Mouse (Mus musculus) G1E (cell line): ENCODE data around the gene Vars2. TPM values are rescaled to one million over a fixed set of nuclear protein-coding genes. Genes with fewer than 3 reads are reported as not detected.
A peak's percentile ranks its signal among the peaks of the same experiment; 100 is the strongest.

Experiments
- ATAC-seq: 2 replicates; pipeline ENCODE4 v1.8.0; 2016; ENCODE audit warnings: mild to moderate bottlenecking; ENCODE audit not compliant: insufficient number of reproducible peaks, poor library complexity, low FRiP score, severe bottlenecking; ENCODE audit errors: extremely low read depth
- DNase-seq: peaks from one replicate; pipeline ENCODE4 v3.0.0; 2012; ENCODE audit warnings: low spot score
- H3K27me3 ChIP-seq: 2 replicates; pipeline ENCODE4 v1.6.1; 2012; ENCODE audit warnings: mild to moderate bottlenecking, low read length, inconsistent platforms; ENCODE audit not compliant: insufficient read depth
- H3K36me3 ChIP-seq: replicated peaks from 2 replicates; pipeline ENCODE3; 2012; ENCODE audit warnings: mild to moderate bottlenecking, inconsistent platforms
- H3K4me1 ChIP-seq: 2 replicates; pipeline ENCODE4 v1.6.1; 2012; ENCODE audit warnings: low read depth, low read length, inconsistent platforms, mixed read lengths; ENCODE audit not compliant: insufficient read depth
- H3K4me3 ChIP-seq: 2 replicates; pipeline ENCODE4 v1.5.1; 2012; ENCODE audit warnings: low read depth, mild to moderate bottlenecking, inconsistent platforms, low read length, moderate library complexity, mixed read lengths
- H3K9me3 ChIP-seq: replicated peaks from 2 replicates; pipeline ENCODE4 v1.6.1; 2012; ENCODE audit warnings: inconsistent platforms
- CTCF ChIP-seq: IDR thresholded peaks from 2 replicates; pipeline ENCODE4 v1.5.1; 2012; ENCODE audit warnings: low read depth, low read length, inconsistent platforms, mixed read lengths
- GATA1 ChIP-seq: IDR thresholded peaks from 2 replicates; pipeline ENCODE4 v1.6.1; 2012; ENCODE audit warnings: borderline replicate concordance, low read length, inconsistent platforms, mixed read lengths
- GATA2 ChIP-seq: IDR thresholded peaks from 2 replicates; pipeline ENCODE4 v1.6.1; 2012; ENCODE audit warnings: low read depth, low read length, inconsistent platforms, borderline replicate concordance
- POLR2AphosphoS5 ChIP-seq: IDR thresholded peaks from 2 replicates; pipeline ENCODE4 v1.6.1; 2012; ENCODE audit warnings: low read depth, low read length, inconsistent platforms; ENCODE audit not compliant: insufficient replicate concordance
- TAL1 ChIP-seq: conservative IDR thresholded peaks from 2 replicates; pipeline ENCODE4 v1.6.1; 2012; ENCODE audit warnings: low read depth, low read length, inconsistent platforms, mixed read lengths
- polyA plus RNA-seq: library from polyadenylated mRNA; stranded (reverse); fragments of >175 nt; gene quantifications from 2 replicates; pipeline ENCODE4 v1.2.3, GENCODE M21; 2012
- total RNA-seq, 2 experiments: library from RNA; stranded (forward) in 1 of 2; stranded (reverse) in 1 of 2; fragments of 200-1000 nt in 1 of 2; fragments of >200 nt in 1 of 2; fragmentation: Nextera tagmentation in 1 of 2; gene quantifications; 2 replicates each; pipeline ENCODE4 v1.2.3; 2014 to 2017

Vars2 gene
- total RNA-seq (2014; fragmentation: Nextera tagmentation) (23.8 and 24.6 TPM in 2 replicates), total RNA-seq (2017) (10.8 and 11.0 TPM in 2 replicates), polyA plus RNA-seq (93.9 and 135 TPM in 2 replicates)

DNA sequence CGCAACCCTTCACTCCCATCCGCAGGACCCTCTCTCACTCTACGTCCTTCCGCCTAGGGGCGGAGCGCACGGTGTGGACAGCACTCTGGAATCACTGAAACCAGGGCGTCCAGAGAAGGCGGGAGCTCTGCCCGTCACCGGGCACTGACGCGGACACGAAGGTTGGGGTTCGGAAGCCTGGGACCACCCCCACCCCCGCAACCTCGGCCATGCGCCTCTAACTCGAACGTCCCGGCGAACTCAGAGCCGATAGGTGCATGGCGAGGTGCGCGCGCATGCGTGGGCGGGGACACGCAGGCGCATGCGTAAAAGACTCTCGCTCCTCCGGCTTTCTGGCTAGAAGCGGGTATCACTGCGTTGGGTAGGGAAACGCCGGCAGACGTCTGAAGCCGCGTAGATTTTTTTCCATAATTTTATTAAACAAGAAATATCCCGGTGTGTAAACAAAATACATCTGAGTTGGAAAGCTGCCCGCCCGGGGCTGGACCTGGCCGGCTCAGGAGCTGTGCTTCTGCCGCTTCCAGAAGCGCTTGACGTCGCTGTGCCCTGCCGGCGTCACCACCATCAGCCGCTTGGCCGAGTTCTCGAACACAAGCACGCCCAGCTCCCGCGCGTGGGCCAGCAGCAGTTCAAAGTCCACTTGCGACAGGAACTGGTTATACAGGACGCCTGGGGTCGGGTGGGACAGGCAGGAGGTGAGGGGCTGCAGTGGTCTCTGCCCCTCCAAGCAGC, at the start of gene Vars2:
Gene Vars2, minus strand, starts transcription at position 259 of the 732 bp plus-strand sequence.
- Histone ChIP-seq H3K4me3 (peak within 1 kb of the TSS; percentile 93), H3K4me1 (peaks cover 32% of the 10 kb centered on the region), H3K27me3 (no peaks in the 10 kb centered on the region), H3K36me3 (peaks cover 82% of the 10 kb centered on the region), H3K9me3 (no peaks in the 10 kb centered on the region)
- no peak for TF ChIP-seq CTCF
- TF ChIP-seq TAL1, result no peak
- no peak for TF ChIP-seq POLR2AphosphoS5
- no peak for TF ChIP-seq GATA2
- no peak for TF ChIP-seq GATA1
- ATAC-seq, result peak; percentile 64
- peak; percentile 97 for DNase-seq

DNA sequence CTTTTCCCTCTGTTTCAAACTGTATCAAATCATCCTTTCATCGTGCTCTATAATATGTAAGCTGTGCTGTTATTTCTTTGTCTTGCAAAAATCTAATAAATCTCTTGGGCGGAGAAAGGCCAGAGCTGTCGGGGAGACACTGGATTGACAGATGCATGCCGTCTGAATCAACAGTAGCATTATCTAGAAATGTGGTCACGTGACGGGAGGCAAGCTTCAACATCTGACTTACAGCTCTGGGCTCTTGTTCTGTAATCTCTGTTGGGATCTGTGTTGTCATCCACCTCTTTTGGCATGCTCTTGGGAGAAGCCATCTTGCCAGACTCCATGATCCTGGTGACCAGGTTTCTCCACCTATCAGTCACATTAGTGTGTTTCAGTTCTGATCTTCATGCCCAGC, 49.7 kb upstream of the Vars2 start:
- Histone ChIP-seq H3K4me3 (no peak overlapping the region), H3K9me3 (no peaks in the 10 kb centered on the region), H3K27me3 (peaks cover 57% of the 10 kb centered on the region), H3K36me3 (no peaks in the 10 kb centered on the region), H3K4me1 (no peaks in the 10 kb centered on the region)
- no peak for ATAC-seq
- peak; percentile 0 for DNase-seq
- TF ChIP-seq POLR2AphosphoS5 (no peak), TAL1 (no peak), GATA1 (no peak), GATA2 (no peak), CTCF (no peak)

DNA sequence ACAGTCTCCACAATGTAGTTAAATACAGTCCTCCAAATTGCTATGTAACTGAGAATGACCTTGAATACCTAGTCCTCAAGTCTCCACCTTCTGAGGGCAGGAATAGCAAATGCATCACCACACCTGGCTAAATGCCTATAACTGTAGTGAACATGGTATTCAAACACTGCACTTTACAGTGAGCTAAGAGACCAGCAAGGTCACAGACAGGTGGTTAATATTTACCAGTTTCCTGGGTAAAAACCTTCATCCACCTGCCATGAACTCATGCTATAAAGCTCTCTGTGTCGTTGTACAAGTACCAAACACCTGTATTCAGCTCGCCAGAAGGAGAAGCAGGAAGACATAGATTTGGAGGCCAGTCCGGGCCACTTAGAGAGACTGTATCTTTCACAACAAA, 48.7 kb upstream of the Vars2 start:
- ATAC-seq (no peak), DNase-seq (no peak)
- TF ChIP-seq GATA1 (no peak), GATA2 (no peak), TAL1 (no peak)
- Histone ChIP-seq H3K4me1 (no peaks in the 10 kb centered on the region), H3K36me3 (no peaks in the 10 kb centered on the region), H3K9me3 (no peaks in the 10 kb centered on the region), H3K27me3 (peaks cover 59% of the 10 kb centered on the region), H3K4me3 (no peak overlapping the region)

DNA sequence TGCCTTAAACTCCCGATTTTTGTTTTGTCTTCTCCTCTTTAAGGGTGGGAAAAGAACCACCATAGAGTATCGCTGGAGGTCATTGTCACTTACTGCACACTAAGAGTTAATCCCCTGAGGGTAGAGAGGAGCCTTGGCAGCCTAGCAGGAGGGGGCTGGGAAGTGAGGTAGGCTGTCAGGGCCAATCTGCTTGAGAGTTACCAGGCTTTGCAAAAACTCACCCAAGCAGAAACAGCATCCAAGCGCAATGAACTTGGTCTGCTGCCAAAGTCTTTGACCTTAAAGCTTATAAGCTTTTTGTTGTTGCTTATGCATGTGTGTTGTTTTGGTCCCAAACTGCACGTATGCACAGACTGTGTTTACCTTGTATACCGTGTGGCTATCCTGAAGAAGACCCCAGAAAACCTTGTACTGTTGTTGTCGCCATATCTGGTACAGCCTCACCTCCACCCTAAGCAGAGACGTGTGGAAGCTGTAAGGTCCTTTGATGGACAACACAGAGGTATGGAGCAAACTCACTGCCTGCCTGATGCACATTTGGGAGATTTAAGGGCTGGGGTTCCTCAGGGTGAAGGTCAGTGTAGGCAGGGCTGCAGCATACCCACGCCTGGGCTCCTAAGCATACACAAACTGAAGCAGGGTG, 43.4 kb upstream of the Vars2 start:
- no peak overlapping the region for H3K4me3 ChIP-seq
- no peak for ATAC-seq
- TF ChIP-seq GATA1 (no peak), TAL1 (no peak), POLR2AphosphoS5 (no peak), GATA2 (no peak), CTCF (no peak)
- no peak for DNase-seq
- peaks cover 29% of the 10 kb centered on the region for H3K27me3 ChIP-seq
- no peaks in the 10 kb centered on the region for H3K36me3 ChIP-seq
- H3K9me3 ChIP-seq, result no peaks in the 10 kb centered on the region
- H3K4me1 ChIP-seq, result no peaks in the 10 kb centered on the region

DNA sequence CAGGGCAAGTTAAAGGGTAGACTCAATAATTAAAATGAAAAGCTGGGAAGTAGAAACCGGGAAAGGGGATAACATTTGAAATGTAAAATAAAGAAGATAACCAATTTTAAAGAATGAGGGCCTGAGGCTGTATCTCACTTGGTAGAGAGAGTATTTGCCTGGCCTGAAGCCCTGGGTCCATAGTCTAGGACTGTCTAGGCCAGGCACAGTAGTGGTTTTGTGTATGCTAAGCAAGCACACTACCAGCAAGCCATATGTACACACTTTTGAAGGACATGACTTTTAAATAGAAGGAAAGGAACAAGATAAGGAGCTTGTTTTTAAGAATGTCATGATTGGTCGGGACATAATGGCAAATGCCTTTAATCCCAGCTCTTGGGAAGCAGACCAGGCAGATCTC, 41.2 kb upstream of the Vars2 start:
- TF ChIP-seq POLR2AphosphoS5 (no peak), TAL1 (no peak), GATA2 (no peak), CTCF (no peak), GATA1 (no peak)
- ATAC-seq (no peak), DNase-seq (no peak)
- no peak overlapping the region for H3K4me3 ChIP-seq
- H3K4me1 ChIP-seq, result peaks cover 12% of the 10 kb centered on the region
- H3K9me3 ChIP-seq, result no peaks in the 10 kb centered on the region
- H3K36me3 ChIP-seq, result no peaks in the 10 kb centered on the region
- H3K27me3 ChIP-seq, result peaks cover 40% of the 10 kb centered on the region

DNA sequence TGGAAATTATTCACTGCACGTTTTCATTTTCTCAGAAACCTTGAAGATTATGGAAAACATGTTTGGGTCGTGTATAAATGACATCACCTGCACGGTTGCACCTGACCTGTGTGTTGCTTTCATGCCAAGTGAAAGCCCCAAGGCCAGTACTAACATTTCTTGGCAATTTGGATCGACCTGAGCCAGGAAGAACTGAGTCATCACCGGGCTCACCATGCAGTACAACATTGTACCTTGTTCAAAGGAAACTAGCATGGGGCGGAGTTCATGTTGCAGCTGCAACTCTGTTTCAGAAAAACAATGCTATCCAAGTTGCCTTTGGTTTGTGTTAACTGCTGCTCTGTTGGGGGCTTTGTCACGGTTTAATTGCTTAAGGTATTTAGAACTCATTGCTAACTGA, 40.5 kb upstream of the Vars2 start:
- Histone ChIP-seq H3K4me3 (no peak overlapping the region), H3K9me3 (no peaks in the 10 kb centered on the region), H3K36me3 (no peaks in the 10 kb centered on the region), H3K27me3 (peaks cover 41% of the 10 kb centered on the region), H3K4me1 (peaks cover 12% of the 10 kb centered on the region)
- no peak for TF ChIP-seq GATA2
- no peak for TF ChIP-seq TAL1
- no peak for TF ChIP-seq POLR2AphosphoS5
- TF ChIP-seq CTCF, result no peak
- ATAC-seq, result no peak
- no peak for DNase-seq
